Mouse (Mus musculus) bone marrow, adult 2 months (tissue): ENCODE data around the gene Serpini2.

Experiments
- CTCF ChIP-seq: fragments of 200-500 bp; IDR thresholded peaks from 2 replicates; pipeline ENCODE4 v1.5.1; 2011; ENCODE audit warnings: low read length, control low read depth; ENCODE audit not compliant: control insufficient read depth, insufficient read depth
- POLR2A ChIP-seq: fragments of 200-500 bp; IDR thresholded peaks from 2 replicates; pipeline ENCODE4 v1.6.1; 2011; ENCODE audit warnings: low read depth, mild to moderate bottlenecking, control low read depth, low read length, borderline replicate concordance; ENCODE audit not compliant: control insufficient read depth

- TF ChIP-seq POLR2A (no peak), CTCF (no peak)
These were observed 50.2 kb downstream of the Serpini2 start for GRCm38 (mm10) chr3:75219694-75220093.
